ENCODE assay signal across 31 mouse cellular contexts in the genomic region with DNA sequence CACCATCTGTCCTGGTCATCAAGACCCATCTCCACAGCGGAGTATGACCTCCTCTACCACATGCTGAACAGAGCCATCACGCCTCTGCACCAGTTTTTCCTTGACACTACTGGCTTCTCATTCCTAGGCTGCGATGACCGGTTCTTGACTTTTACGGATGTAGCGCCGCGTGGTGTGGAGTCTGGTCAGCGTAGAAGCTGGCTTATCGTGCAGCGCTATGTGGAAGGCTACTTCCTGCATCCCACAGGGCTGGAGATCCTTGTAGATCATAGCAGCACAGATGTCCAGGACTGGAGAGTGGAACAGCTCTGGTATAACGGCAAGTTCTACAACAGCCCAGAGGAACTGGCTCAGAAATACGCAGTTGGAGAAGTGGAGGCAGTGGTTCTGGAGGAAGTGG. TPM values are rescaled to one million over a fixed set of nuclear protein-coding genes. Genes with fewer than 3 reads are reported as not detected.
DNase-seq lines count a peak whose midpoint lies in the region; ATAC-seq and TF ChIP-seq lines count a peak whose summit lies in the region.
"Had no signal": no experiment of that assay in that cellular context is flagged by ENCODE, and none has a peak within 500 bp of the region (broad histone marks: within the 10 kb centered on the region; RNA-seq: fewer than 3 reads in every experiment).

No protein-coding gene starts in this region.

- WGBS in heart, embryonic 15.5 days = 87% methylated on average over 13 of the region's 13 CpGs
- 80% methylated on average over 13 of the region's 13 CpGs for WGBS in heart, adult 2 months

- peak; percentile 85 for DNase-seq in heart, adult 11 months
- no peak for DNase-seq in heart, adult 8-10 months (ENCODE audit: low spot score)
- no peak for DNase-seq in heart, adult 2 months
- DNase-seq in embryo, embryonic 10.5 days (ENCODE audit: low spot score) = no peak
- no peak for DNase-seq in T-cell, adult 2 months (ENCODE audit: low spot score)
- DNase-seq: adrenal gland, adult 2 months; adrenal gland, postnatal 10 days; adrenal gland, postnatal 25 days; B cell, adult 2 months; cerebellum, adult 11 months; cerebellum, adult 18-20 months; cerebellum, adult 9-10 months; cerebellum, postnatal 10 days; cerebellum, postnatal 25 days had no signal

- H3K27ac ChIP-seq in heart, embryonic 15.5 days = no peak overlapping the region
- H3K27ac ChIP-seq in heart, adult 2 months = no peak overlapping the region
- H3K27ac ChIP-seq: embryonic facial prominence, embryonic 13.5 days; embryonic facial prominence, embryonic 15.5 days; forebrain, embryonic 10.5 days; forebrain, embryonic 12.5 days had no signal

- no peak for TF ChIP-seq CTCF in heart, adult 2 months (IDR thresholded peaks at IDR 0.05)

- H3K9ac ChIP-seq in heart, embryonic 15.5 days = no peak overlapping the region
- H3K9ac ChIP-seq in heart, adult 2 months (ENCODE audit: low read depth, low read length) = no peak overlapping the region
- H3K9ac ChIP-seq: embryonic facial prominence, embryonic 13.5 days; embryonic facial prominence, embryonic 15.5 days; forebrain, embryonic 12.5 days had no signal

- H3K4me3 ChIP-seq in heart, embryonic 15.5 days = no peak overlapping the region
- no peak overlapping the region for H3K4me3 ChIP-seq in heart, adult 2 months
- H3K4me3 ChIP-seq: embryonic facial prominence, embryonic 13.5 days; embryonic facial prominence, embryonic 15.5 days; erythroblast, embryonic 14.5 days; forebrain, embryonic 10.5 days; forebrain, embryonic 12.5 days had no signal

- H3K27me3 ChIP-seq in heart, embryonic 15.5 days = no peaks in the 10 kb centered on the region
- H3K27me3 ChIP-seq in heart, adult 2 months (ENCODE audit: control insufficient read depth, insufficient read depth, low read length) = no peaks in the 10 kb centered on the region
- H3K27me3 ChIP-seq: CH12.LX; embryonic facial prominence, embryonic 13.5 days; embryonic facial prominence, embryonic 15.5 days; forebrain, embryonic 12.5 days; Patski had no signal

- no peaks in the 10 kb centered on the region for H3K9me3 ChIP-seq in heart, embryonic 15.5 days (replicated peaks)
- H3K9me3 ChIP-seq: embryonic facial prominence, embryonic 13.5 days; embryonic facial prominence, embryonic 15.5 days; forebrain, embryonic 10.5 days; forebrain, embryonic 12.5 days; G1E had no signal

- TF ChIP-seq POLR2A in heart, adult 2 months (IDR thresholded peaks at IDR 0.05; ENCODE audit: insufficient read depth, low read depth, low read length) = no peak

- H3K36me3 ChIP-seq in heart, embryonic 15.5 days = no peaks in the 10 kb centered on the region
- no peaks in the 10 kb centered on the region for H3K36me3 ChIP-seq in heart, adult 2 months (ENCODE audit: control insufficient read depth, insufficient read depth, low read length)
- H3K36me3 ChIP-seq: embryonic facial prominence, embryonic 13.5 days; embryonic facial prominence, embryonic 15.5 days; forebrain, embryonic 10.5 days; forebrain, embryonic 12.5 days; G1E had no signal

- 0 out of 2 replicates have a peak, but pooled peaks have one; percentile 22 for ATAC-seq in heart, embryonic 15.5 days (replicated peaks; ENCODE audit: insufficient number of reproducible peaks, insufficient read depth, low FRiP score, low read depth)
- ATAC-seq in common myeloid progenitor, adult 5-6 weeks (replicated peaks; ENCODE audit: low read depth, poor library complexity, severe bottlenecking) = 0 out of 2 replicates have a peak, but pooled peaks have one; percentile 39
- ATAC-seq in granulocyte monocyte progenitor cell, adult 5-6 weeks (replicated peaks; ENCODE audit: poor library complexity, severe bottlenecking) = peak; percentile 49
- ATAC-seq: CD4-positive, CD25-positive, alpha-beta regulatory T cell, adult 4 months; forebrain, embryonic 14.5 days; forebrain, embryonic 16.5 days; Patski had no signal

- no peak for TF ChIP-seq EP300 in heart, adult 2 months (IDR thresholded peaks at IDR 0.05; ENCODE audit: insufficient read depth, low read depth, low read length)

- no peak overlapping the region for H3K4me2 ChIP-seq in heart, embryonic 15.5 days
- H3K4me2 ChIP-seq: embryonic facial prominence, embryonic 13.5 days; embryonic facial prominence, embryonic 15.5 days; forebrain, embryonic 12.5 days had no signal

- H3K79me2 ChIP-seq in heart, adult 2 months (replicated peaks; ENCODE audit: control insufficient read depth, insufficient read depth, low read length) = no peaks in the 10 kb centered on the region

- no peaks in the 10 kb centered on the region for H3K4me1 ChIP-seq in heart, embryonic 15.5 days (replicated peaks)
- no peaks in the 10 kb centered on the region for H3K4me1 ChIP-seq in heart, adult 2 months (ENCODE audit: control insufficient read depth, insufficient read depth, low read length)
- H3K4me1 ChIP-seq: embryonic facial prominence, embryonic 13.5 days; embryonic facial prominence, embryonic 15.5 days; forebrain, embryonic 10.5 days; forebrain, embryonic 12.5 days had no signal

- intact Hi-C loops in heart, adult 2 months (cut with DNase I) = no loop called here

RNA-seq across cellular contexts. Expression of a gene that starts 24.1 kb away (rescaled TPM):
- total RNA-seq in heart, adult 8-10 months (2022) = not detected
- not detected in 2 replicates for polyA plus RNA-seq in heart, embryonic 15.5 days (2015; fragmentation: Nextera tagmentation; extraction: Ambion mirVana)
- not detected for total RNA-seq in heart, adult 2 months (2021)
- 0.08 and 0.12 TPM in 2 replicates for polyA plus RNA-seq in heart, adult 2 months (2012; rRNA removed)
- not detected in 2 replicates for total RNA-seq in common myeloid progenitor, adult 5-6 weeks (2017)
- total RNA-seq in granulocyte monocyte progenitor cell, adult 5-6 weeks (2014; fragmentation: Nextera tagmentation) = not detected in 2 replicates
- total RNA-seq in granulocyte monocyte progenitor cell, adult 5-6 weeks (2017) = not detected in 2 replicates
- total RNA-seq: adrenal gland, adult 2 months; adrenal gland, postnatal 25 days; adrenal gland, postnatal 4 days; CH12.LX had no signal
- polyA plus RNA-seq: adrenal gland, adult 2 months; brain, embryonic 14.5 days; CD4-positive, CD25-positive, alpha-beta regulatory T cell, adult 4 months; embryonic facial prominence, embryonic 11.5 days; embryonic facial prominence, embryonic 13.5 days; embryonic facial prominence, embryonic 15.5 days; erythroblast, embryonic 14.5 days; forebrain, embryonic 10.5 days; forebrain, embryonic 12.5 days; forebrain, embryonic 14.5 days; forebrain, embryonic 16.5 days; G1E; Patski had no signal

RNA-seq across cellular contexts. Expression of a gene that starts 32.9 kb away (rescaled TPM):
- not detected for total RNA-seq in heart, adult 8-10 months (2022)
- not detected in 2 replicates for polyA plus RNA-seq in heart, embryonic 15.5 days (2015; fragmentation: Nextera tagmentation; extraction: Ambion mirVana)
- not detected for total RNA-seq in heart, adult 2 months (2021)
- 0.23 and 1.1 TPM in 2 replicates for polyA plus RNA-seq in heart, adult 2 months (2012; rRNA removed)
- 0.23 TPM in 1 of 2 replicates, not detected in the other for total RNA-seq in common myeloid progenitor, adult 5-6 weeks (2017)
- 0.41 and 1.8 TPM in 2 replicates for total RNA-seq in granulocyte monocyte progenitor cell, adult 5-6 weeks (2014; fragmentation: Nextera tagmentation)
- 0.69 TPM in 1 of 2 replicates, not detected in the other for total RNA-seq in granulocyte monocyte progenitor cell, adult 5-6 weeks (2017)
- total RNA-seq: adrenal gland, adult 2 months; adrenal gland, postnatal 10 days; adrenal gland, postnatal 25 days had no signal
- polyA plus RNA-seq: adrenal gland, adult 2 months; embryonic facial prominence, embryonic 11.5 days; embryonic facial prominence, embryonic 13.5 days; erythroblast, embryonic 14.5 days; forebrain, embryonic 12.5 days; forebrain, embryonic 14.5 days; forebrain, embryonic 16.5 days; G1E had no signal
